Mouse (Mus musculus) limb, embryonic 13.5 days (tissue): ENCODE measurements around the gene Zfx. TPM values are rescaled to one million over a fixed set of nuclear protein-coding genes. Genes with fewer than 3 reads are reported as not detected.
A peak's percentile ranks its signal among the peaks of the same experiment; 100 is the strongest.

Source experiments
- ATAC-seq: fragments of 200-750 bp; cut with Nextera tagmentation; 2 replicates; pipeline ENCODE4 v1.8.0; 2017; ENCODE audit warnings: low read depth, moderate number of reproducible peaks, moderate TSS enrichment; ENCODE audit not compliant: low FRiP score
- H3K27ac ChIP-seq: fragments of 300-500 bp; sonication (generic); 2 replicates; pipeline ENCODE4 v1.5.1; 2015; ENCODE audit warnings: inconsistent platforms, mild to moderate bottlenecking, moderate library complexity
- H3K27me3 ChIP-seq: fragments of 300-500 bp; sonication (generic); 2 replicates; pipeline ENCODE4 v1.6.1; 2015; ENCODE audit warnings: mild to moderate bottlenecking, inconsistent platforms
- H3K36me3 ChIP-seq: fragments of 300-500 bp; sonication (generic); 2 replicates; pipeline ENCODE4 v1.6.1; 2015; ENCODE audit warnings: inconsistent platforms, mild to moderate bottlenecking, moderate library complexity
- H3K4me1 ChIP-seq: fragments of 300-500 bp; sonication (generic); 2 replicates; pipeline ENCODE4 v1.6.1; 2015; ENCODE audit warnings: inconsistent platforms
- H3K4me2 ChIP-seq: fragments of 300-500 bp; sonication (generic); replicated peaks from 2 replicates; pipeline ENCODE4 v1.6.1; 2015; ENCODE audit warnings: inconsistent platforms, mild to moderate bottlenecking, moderate library complexity
- H3K4me3 ChIP-seq: fragments of 300-500 bp; sonication (generic); 2 replicates; pipeline ENCODE4 v1.5.1; 2015; ENCODE audit warnings: moderate library complexity, mild to moderate bottlenecking, inconsistent platforms
- H3K9ac ChIP-seq: fragments of 300-500 bp; sonication (generic); 2 replicates; pipeline ENCODE4 v1.6.1; 2015; ENCODE audit warnings: mild to moderate bottlenecking, inconsistent platforms
- H3K9me3 ChIP-seq: fragments of 300-500 bp; sonication (generic); 2 replicates; pipeline ENCODE4 v1.6.1; 2016; ENCODE audit warnings: inconsistent platforms
- WGBS: fragments of 180-500 bp; shearing (Covaris S2); methylation state at CpG from one replicate; pipeline ENCODE4 v1.1.7; 2015; 5-methylcytosine and 5-hydroxymethylcytosine counted together
- polyA plus RNA-seq: library from polyadenylated mRNA; unstranded; fragments of >200 nt; fragmentation: Nextera tagmentation; extraction: Ambion mirVana; gene quantifications from 2 replicates; pipeline ENCODE4 v1.2.1, GENCODE M21; 2015

The Zfx gene
- polyA plus RNA-seq, 1 experiment from 2014 or later: 34.0 TPM

DNA sequence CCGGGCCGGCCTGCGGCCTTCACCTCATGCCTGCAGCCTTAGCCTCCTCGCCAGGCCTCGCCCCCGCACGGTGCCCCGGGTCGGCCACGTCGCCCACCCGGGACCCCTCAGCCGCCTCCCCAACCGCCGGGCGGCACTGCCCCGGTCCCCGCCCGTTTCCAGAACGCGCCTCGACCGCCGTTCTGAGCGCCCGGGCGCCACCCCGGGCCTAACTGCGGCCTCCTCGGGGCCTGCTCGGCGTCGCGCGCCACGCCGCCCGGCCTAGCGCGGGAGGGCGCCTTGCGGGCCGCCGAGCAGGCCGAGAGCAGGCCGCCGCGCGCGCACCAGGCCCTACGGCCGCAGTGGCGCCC lies 818 bp downstream of the Zfx start:
- Histone ChIP-seq H3K4me1 (peaks cover 5% of the 10 kb centered on the region), H3K27ac (peak overlapping the region; percentile 99), H3K36me3 (no peaks in the 10 kb centered on the region), H3K27me3 (peaks cover 47% of the 10 kb centered on the region), H3K4me3 (peak overlapping the region; percentile 60), H3K9ac (peak overlapping the region; percentile 93), H3K4me2 (peak overlapping the region; percentile 52), H3K9me3 (no peaks in the 10 kb centered on the region)
- 29% methylated on average over 46 of the region's 53 CpGs for WGBS
- ATAC-seq: peak; percentile 35

GRCm38 (mm10) chrX:94121866-94122708 lies 1.4 kb downstream of the Zfx start:
- peak overlapping the region; percentile 99 for H3K27ac ChIP-seq
- 25% methylated on average over 63 of the region's 65 CpGs for WGBS
- H3K9ac ChIP-seq: peak overlapping the region; percentile 93
- H3K4me2 ChIP-seq: peak overlapping the region; percentile 71
- H3K4me3 ChIP-seq: peak overlapping the region; percentile 60
- H3K4me1 ChIP-seq: peaks cover 5% of the 10 kb centered on the region
- H3K27me3 ChIP-seq: peaks cover 49% of the 10 kb centered on the region
- peak; percentile 89 for ATAC-seq
- H3K36me3 ChIP-seq: no peaks in the 10 kb centered on the region
- no peaks in the 10 kb centered on the region for H3K9me3 ChIP-seq

- H3K9me3 ChIP-seq: no peaks in the 10 kb centered on the region
- 13% methylated on average over 24 of the region's 24 CpGs for WGBS
- H3K4me2 ChIP-seq: peak overlapping the region; percentile 71
- H3K36me3 ChIP-seq: no peaks in the 10 kb centered on the region
- ATAC-seq: no peak
- peaks cover 48% of the 10 kb centered on the region for H3K27me3 ChIP-seq
- peak overlapping the region; percentile 99; the same call in 1 of the 2 replicates for H3K27ac ChIP-seq
- peaks cover 5% of the 10 kb centered on the region for H3K4me1 ChIP-seq
- peak overlapping the region; percentile 93 for H3K9ac ChIP-seq
- peak overlapping the region; percentile 60 for H3K4me3 ChIP-seq
Measured at GRCm38 (mm10) chrX:94121161-94121856, 2.2 kb downstream of the Zfx start.

DNA sequence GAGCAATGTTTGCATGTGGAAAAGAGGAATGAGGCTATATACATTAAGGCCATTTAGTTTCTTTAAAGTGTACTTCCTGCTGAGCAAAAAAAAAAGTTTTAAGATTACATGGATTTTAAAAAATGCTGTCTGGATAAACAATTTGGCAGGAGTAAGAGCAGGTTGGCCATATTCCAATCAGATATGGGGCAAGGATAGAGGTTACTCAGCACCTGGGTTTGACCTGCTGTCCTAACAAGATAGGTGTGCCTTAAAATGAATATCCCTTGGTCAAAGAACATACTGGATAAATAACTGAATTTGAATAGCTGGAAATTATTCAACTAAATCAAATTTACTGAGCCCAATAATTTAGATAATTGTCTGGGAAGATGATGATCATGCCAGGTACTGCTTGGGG lies 5.2 kb downstream of the Zfx start:
- no peak overlapping the region for H3K4me3 ChIP-seq
- H3K27me3 ChIP-seq: peaks cover 39% of the 10 kb centered on the region
- peaks cover 5% of the 10 kb centered on the region for H3K4me1 ChIP-seq
- H3K27ac ChIP-seq: no peak overlapping the region
- H3K9me3 ChIP-seq: no peaks in the 10 kb centered on the region
- H3K36me3 ChIP-seq: no peaks in the 10 kb centered on the region
- ATAC-seq: no peak
- H3K9ac ChIP-seq: no peak overlapping the region
- H3K4me2 ChIP-seq: no peak overlapping the region

DNA sequence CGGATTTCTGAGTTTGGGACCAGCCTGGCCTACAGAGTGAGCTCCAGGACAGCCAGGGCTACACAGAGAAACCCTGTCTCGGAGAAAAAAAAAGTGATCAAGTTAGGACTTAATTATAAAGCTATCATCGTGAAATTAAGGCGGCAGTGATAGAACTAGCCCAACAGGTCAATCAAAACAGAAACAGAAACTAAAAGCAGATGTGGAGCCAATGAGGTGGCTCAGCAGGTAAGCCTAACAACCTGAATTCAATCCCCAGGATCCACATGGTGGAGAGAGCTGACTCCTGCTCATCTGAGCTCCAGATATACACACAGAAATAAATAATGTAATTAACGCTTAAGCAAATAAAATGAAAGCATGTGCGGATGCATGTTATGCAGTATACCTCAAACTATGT lies 7.6 kb downstream of the Zfx start:
- H3K36me3 ChIP-seq: no peaks in the 10 kb centered on the region
- H3K9me3 ChIP-seq: no peaks in the 10 kb centered on the region
- H3K27ac ChIP-seq: no peak overlapping the region
- 78% methylated on average over 6 of the region's 6 CpGs for WGBS
- H3K4me3 ChIP-seq: no peak overlapping the region
- no peak overlapping the region for H3K4me2 ChIP-seq
- H3K9ac ChIP-seq: no peak overlapping the region
- no peak for ATAC-seq
- peaks cover 5% of the 10 kb centered on the region for H3K4me1 ChIP-seq
- H3K27me3 ChIP-seq: peaks cover 20% of the 10 kb centered on the region; the same call in 1 of the 2 replicates

DNA sequence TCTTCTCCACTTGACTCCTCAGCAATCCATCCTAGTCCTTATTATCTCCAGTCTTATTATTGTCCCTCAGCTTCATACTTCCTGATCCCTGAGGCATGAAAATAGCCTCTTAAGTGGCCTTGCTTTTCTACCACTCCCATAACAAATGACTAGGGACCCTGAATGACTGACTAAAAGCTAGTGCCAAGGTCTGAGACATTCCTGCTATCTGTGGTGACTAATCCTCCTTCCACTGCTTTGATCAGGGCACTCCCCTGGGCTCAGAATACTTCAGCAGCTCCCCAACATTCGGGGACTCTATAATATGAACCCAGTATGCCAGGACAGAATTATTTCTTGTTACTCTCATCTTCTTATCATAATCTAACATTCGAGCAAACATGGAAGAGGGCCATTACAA lies 17.5 kb downstream of the Zfx start:
- peaks cover 23% of the 10 kb centered on the region; the same call in 1 of the 2 replicates for H3K27me3 ChIP-seq
- H3K4me1 ChIP-seq: no peaks in the 10 kb centered on the region
- WGBS: 62% methylated on average over 2 of the region's 2 CpGs
- no peaks in the 10 kb centered on the region; the same call in 1 of the 2 replicates for H3K36me3 ChIP-seq
- no peak overlapping the region for H3K4me3 ChIP-seq
- H3K9me3 ChIP-seq: no peaks in the 10 kb centered on the region
- no peak overlapping the region for H3K9ac ChIP-seq
- no peak overlapping the region for H3K4me2 ChIP-seq
- no peak overlapping the region for H3K27ac ChIP-seq
- ATAC-seq: no peak

GRCm38 (mm10) chrX:94102938-94103337 lies 20.6 kb downstream of the Zfx start:
- Histone ChIP-seq H3K4me1 (no peaks in the 10 kb centered on the region), H3K9me3 (no peaks in the 10 kb centered on the region), H3K27ac (no peak overlapping the region), H3K27me3 (peaks cover 16% of the 10 kb centered on the region; the same call in 1 of the 2 replicates), H3K4me2 (no peak overlapping the region), H3K9ac (no peak overlapping the region), H3K36me3 (peaks cover 11% of the 10 kb centered on the region), H3K4me3 (no peak overlapping the region)
- no peak for ATAC-seq

- no peak overlapping the region for H3K4me3 ChIP-seq
- no peak overlapping the region for H3K9ac ChIP-seq
- no peak for ATAC-seq
- peaks cover 21% of the 10 kb centered on the region for H3K36me3 ChIP-seq
- 81% methylated on average over 1 of the region's 1 CpGs for WGBS
- no peak overlapping the region for H3K4me2 ChIP-seq
- no peaks in the 10 kb centered on the region for H3K4me1 ChIP-seq
- H3K9me3 ChIP-seq: no peaks in the 10 kb centered on the region
- H3K27ac ChIP-seq: no peak overlapping the region
- peaks cover 26% of the 10 kb centered on the region; the same call in 1 of the 2 replicates for H3K27me3 ChIP-seq
Measured at GRCm38 (mm10) chrX:94100561-94100960, 22.9 kb downstream of the Zfx start.

- H3K4me1 ChIP-seq: no peaks in the 10 kb centered on the region
- no peaks in the 10 kb centered on the region for H3K9me3 ChIP-seq
- peaks cover 9% of the 10 kb centered on the region; the same call in 1 of the 2 replicates for H3K36me3 ChIP-seq
- ATAC-seq: no peak
- 90% methylated on average over 2 of the region's 2 CpGs for WGBS
- H3K4me2 ChIP-seq: no peak overlapping the region
- no peak overlapping the region for H3K9ac ChIP-seq
- H3K27ac ChIP-seq: no peak overlapping the region
- peaks cover 16% of the 10 kb centered on the region; the same call in 1 of the 2 replicates for H3K27me3 ChIP-seq
- no peak overlapping the region for H3K4me3 ChIP-seq
Measured at GRCm38 (mm10) chrX:94091001-94091400, 32.5 kb downstream of the Zfx start.

DNA sequence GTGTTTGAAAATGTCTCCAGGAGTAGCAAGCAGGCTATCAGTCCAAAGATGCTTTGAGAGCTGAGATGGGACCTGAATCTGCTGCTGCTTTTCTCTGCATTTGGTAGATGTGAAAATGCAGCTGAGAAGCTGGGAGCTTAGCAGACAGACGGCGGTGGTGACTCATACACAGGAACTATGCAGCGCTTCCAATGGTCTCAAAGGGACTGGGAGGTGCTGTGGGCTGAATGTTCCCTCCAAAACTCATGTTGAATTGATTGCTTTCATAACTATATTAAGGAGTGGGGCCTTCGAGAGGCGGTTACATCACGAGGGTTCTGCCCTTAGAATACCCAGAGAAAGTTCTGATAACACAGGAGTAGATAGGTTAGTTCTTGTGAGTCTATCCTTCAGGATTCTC lies 62.3 kb downstream of the Zfx start:
- Histone ChIP-seq H3K4me2 (no peak overlapping the region), H3K36me3 (no peaks in the 10 kb centered on the region), H3K27me3 (peaks cover 32% of the 10 kb centered on the region), H3K9ac (no peak overlapping the region), H3K4me3 (no peak overlapping the region), H3K4me1 (no peaks in the 10 kb centered on the region), H3K9me3 (no peaks in the 10 kb centered on the region), H3K27ac (no peak overlapping the region)
- 69% methylated on average over 6 of the region's 6 CpGs for WGBS
- no peak for ATAC-seq

GRCm38 (mm10) chrX:94060751-94061150 lies 62.8 kb downstream of the Zfx start:
- Histone ChIP-seq H3K36me3 (no peaks in the 10 kb centered on the region), H3K9ac (no peak overlapping the region), H3K27ac (no peak overlapping the region), H3K27me3 (peaks cover 36% of the 10 kb centered on the region), H3K4me3 (no peak overlapping the region), H3K9me3 (no peaks in the 10 kb centered on the region), H3K4me2 (no peak overlapping the region), H3K4me1 (no peaks in the 10 kb centered on the region)
- WGBS: 73% methylated on average over 8 of the region's 8 CpGs
- ATAC-seq: no peak

DNA sequence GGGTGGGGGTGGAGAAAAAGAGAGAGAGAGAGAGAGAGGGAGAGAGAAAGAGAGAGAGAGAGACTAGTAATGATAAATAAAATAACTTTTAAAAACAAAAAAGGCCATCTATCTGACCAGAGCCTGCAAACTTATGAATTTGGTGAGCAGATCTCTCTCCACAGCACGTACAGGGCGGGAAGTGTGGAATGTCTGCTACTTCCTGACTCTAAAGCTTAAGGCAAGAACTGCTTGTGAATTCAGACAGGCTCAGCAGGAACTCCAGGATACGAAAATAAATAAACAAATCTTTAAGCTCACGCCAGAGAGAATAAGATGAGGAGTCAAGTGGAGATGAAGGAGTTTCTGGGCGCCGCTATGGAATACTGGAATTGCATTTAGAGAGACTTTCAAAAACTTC lies 64.8 kb downstream of the Zfx start:
- Histone ChIP-seq H3K4me2 (no peak overlapping the region), H3K27ac (no peak overlapping the region)
- 36% methylated on average over 6 of the region's 6 CpGs for WGBS

More for the DNA sequence above, 64.8 kb downstream of the Zfx start:
- Histone ChIP-seq H3K9ac (no peak overlapping the region), H3K9me3 (no peaks in the 10 kb centered on the region), H3K27me3 (peaks cover 42% of the 10 kb centered on the region), H3K36me3 (no peaks in the 10 kb centered on the region), H3K4me1 (no peaks in the 10 kb centered on the region), H3K4me3 (no peak overlapping the region)
- no peak for ATAC-seq
